Mouse (Mus musculus): ENCODE results near the gene Mettl26.

DNA sequence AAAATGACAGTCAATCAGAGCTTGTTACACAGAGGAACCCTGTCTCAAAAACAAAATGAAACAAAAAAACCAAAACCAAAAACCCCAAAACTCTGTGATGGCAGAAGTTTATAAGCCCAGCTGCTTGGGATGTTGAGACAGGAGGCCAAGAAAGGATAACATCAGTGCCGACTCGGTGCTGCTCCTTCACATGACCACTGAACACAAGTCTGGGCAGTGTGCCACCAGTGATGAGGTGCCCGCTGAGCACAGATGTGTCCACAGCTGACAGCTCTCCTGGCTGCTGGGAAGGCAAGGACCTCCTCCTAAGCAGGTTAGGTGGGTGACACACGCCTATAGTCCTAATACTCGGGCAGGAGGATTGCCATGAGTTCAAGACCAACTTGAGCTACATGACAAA, 47.2 kb downstream of the Mettl26 start:
- TF ChIP-seq EP300 (IDR thresholded peaks at IDR 0.05) (no peak), CTCF (IDR thresholded peaks at IDR 0.05) (no peak)

All from lung, postnatal 0 days (tissue).